Mouse (Mus musculus): ENCODE data around the gene Icosl.
"Not testable (repeated sequence)": the region's sequence is repeated elsewhere in the genome, so short reads cannot be mapped to it uniquely, and the experiment has no call there.

Gene Icosl

GRCm38 (mm10) chr10:78069101-78070011 lies at the start of gene Icosl:
Gene Icosl, plus strand, starts transcription at chr10:78069302.
- no peak for DNase-seq (ENCODE audit: low read depth)

GRCm38 (mm10) chr10:78019984-78020383 lies 49.1 kb upstream of the Icosl start:
- not testable (repeated sequence) for DNase-seq (ENCODE audit: low read depth)

GRCm38 (mm10) chr10:78025453-78025852 lies 43.6 kb upstream of the Icosl start:
- DNase-seq (ENCODE audit: low read depth), result not testable (repeated sequence)

GRCm38 (mm10) chr10:78028129-78028528 lies 41.0 kb upstream of the Icosl start:
- DNase-seq (ENCODE audit: low read depth), result no peak

GRCm38 (mm10) chr10:78029080-78029479 lies 40.0 kb upstream of the Icosl start:
- no peak for DNase-seq (ENCODE audit: low read depth)

- DNase-seq (ENCODE audit: low read depth), result no peak
Measured at GRCm38 (mm10) chr10:78031987-78032386, 37.1 kb upstream of the Icosl start.

GRCm38 (mm10) chr10:78037139-78037538 lies 32.0 kb upstream of the Icosl start:
- DNase-seq (ENCODE audit: low read depth), result no peak

GRCm38 (mm10) chr10:78041647-78042046 lies 27.5 kb upstream of the Icosl start, which contains the start of gene Dnmt3l:
Gene Dnmt3l, plus strand, starts transcription at chr10:78041947.
- DNase-seq (ENCODE audit: low read depth), result no peak

- DNase-seq (ENCODE audit: low read depth), result no peak
Measured at GRCm38 (mm10) chr10:78042096-78042495, 27.0 kb upstream of the Icosl start.

GRCm38 (mm10) chr10:78042697-78043405 lies 26.3 kb upstream of the Icosl start:
- DNase-seq (ENCODE audit: low read depth), result no peak

GRCm38 (mm10) chr10:78043406-78043836 lies 25.7 kb upstream of the Icosl start, which contains the start of gene Aire:
Gene Aire, minus strand, starts transcription at chr10:78043610.
- no peak for DNase-seq (ENCODE audit: low read depth)

- no peak for DNase-seq (ENCODE audit: low read depth)
Measured at GRCm38 (mm10) chr10:78044531-78044930, 24.6 kb upstream of the Icosl start.

- no peak for DNase-seq (ENCODE audit: low read depth)
Measured at GRCm38 (mm10) chr10:78046388-78046787, 22.7 kb upstream of the Icosl start.

GRCm38 (mm10) chr10:78048061-78048730 lies 20.9 kb upstream of the Icosl start:
- DNase-seq (ENCODE audit: low read depth), result no peak

- no peak for DNase-seq (ENCODE audit: low read depth)
Measured at GRCm38 (mm10) chr10:78049519-78050035, 19.5 kb upstream of the Icosl start.

GRCm38 (mm10) chr10:78054633-78055565 lies 14.2 kb upstream of the Icosl start:
- peak; percentile 71 for DNase-seq (ENCODE audit: low read depth)

- no peak for DNase-seq (ENCODE audit: low read depth)
Measured at GRCm38 (mm10) chr10:78057056-78057455, 12.0 kb upstream of the Icosl start.

- DNase-seq (ENCODE audit: low read depth), result no peak
Measured at GRCm38 (mm10) chr10:78063122-78063521, 6.0 kb upstream of the Icosl start.

GRCm38 (mm10) chr10:78067226-78067625 lies 1.9 kb upstream of the Icosl start:
- no peak for DNase-seq (ENCODE audit: low read depth)

GRCm38 (mm10) chr10:78068541-78068940 lies 561 bp upstream of the Icosl start:
- no peak for DNase-seq (ENCODE audit: low read depth)

GRCm38 (mm10) chr10:78074151-78074550 lies 5.0 kb downstream of the Icosl start:
- no peak for DNase-seq (ENCODE audit: low read depth)

Data from fibroblast of lung, adult 2 months (primary cell).